Mouse (Mus musculus): Measurements from ENCODE around the gene Gjb4.

Gjb4 gene

DNA sequence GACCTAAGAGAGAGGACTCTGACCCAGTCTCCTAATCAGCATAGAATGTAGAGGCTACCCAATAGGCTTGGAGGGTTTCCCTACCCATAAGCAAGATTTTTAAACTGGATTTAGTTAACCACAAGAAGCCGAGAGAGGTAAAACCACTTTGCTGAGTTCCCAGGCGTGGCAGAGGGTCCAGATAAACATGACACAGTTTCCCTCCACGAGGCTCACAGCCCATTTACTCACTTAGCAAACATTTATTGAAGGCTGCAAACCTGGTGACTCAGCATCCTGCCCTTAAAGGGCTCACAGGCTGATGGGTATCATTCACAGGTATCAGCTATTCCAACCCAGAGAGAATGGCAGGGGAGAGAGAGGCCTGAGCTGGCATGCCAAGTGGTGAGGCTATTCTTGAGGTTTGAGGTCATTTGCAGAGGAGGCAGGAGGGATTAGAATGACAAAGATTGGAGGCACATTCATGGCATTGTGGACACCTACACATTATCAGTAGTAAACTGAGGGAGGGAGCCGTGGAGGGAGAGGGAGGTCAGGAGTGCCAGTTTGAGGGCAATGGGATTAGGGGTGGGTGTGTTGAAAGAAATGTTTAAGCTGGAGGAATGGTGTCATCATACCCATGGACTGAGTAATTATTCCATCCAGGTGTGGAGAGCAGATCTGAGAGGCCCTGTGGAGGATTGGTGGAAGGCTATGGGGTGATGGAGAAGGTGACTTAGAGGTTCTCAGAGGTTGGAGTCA, 4.2 kb downstream of the Gjb4 start:
- no peak for DNase-seq (ENCODE audit: low read depth, low spot score)

DNA sequence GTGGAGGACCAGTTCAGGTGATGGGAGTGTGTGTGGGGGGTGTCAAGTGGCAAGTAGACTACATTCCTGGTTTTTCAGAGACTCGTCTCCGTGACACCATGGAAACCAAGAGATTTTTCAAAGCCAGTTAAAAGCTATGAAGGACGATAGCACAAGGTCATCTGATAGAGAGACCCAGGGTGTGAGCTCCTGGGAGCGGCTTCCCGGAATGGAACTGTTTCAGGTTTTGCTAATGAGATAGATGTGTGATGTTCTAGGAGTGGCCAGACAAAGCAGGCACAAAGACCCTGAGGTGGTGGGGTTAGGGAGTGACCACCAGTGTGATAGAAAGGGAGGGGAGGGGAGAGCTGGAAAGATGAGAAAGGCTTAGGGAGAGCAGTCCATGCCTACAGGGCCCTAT, 8.9 kb downstream of the Gjb4 start:
- no peak for DNase-seq (ENCODE audit: low read depth, low spot score)

DNA sequence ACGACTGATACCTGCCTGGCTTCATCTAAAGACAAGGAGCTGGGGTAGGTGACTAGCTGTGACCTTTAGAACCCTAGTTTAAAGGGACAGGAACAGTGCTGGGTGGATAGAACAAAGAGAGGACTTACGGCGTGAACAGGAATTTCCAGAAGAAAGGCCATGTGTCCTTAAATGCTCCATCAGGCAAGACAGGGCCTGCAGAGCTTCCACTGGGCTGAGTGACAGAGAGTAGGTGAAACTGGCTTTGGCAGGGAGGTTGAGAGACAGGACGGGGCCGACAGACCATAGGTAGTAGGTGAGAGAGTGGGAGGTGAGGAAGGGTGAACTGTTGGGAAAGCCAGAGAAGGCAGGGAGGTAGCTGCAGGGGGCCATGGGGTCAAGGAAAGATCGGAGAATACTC, 12.5 kb downstream of the Gjb4 start:
- no peak for DNase-seq (ENCODE audit: low read depth, low spot score)

- no peak for DNase-seq (ENCODE audit: low read depth, low spot score)
These were observed 16.2 kb downstream of the Gjb4 start for GRCm38 (mm10) chr4:127337668-127338067.

- DNase-seq (ENCODE audit: low read depth, low spot score): no peak
These were observed 18.9 kb downstream of the Gjb4 start for GRCm38 (mm10) chr4:127334870-127335504.

DNA sequence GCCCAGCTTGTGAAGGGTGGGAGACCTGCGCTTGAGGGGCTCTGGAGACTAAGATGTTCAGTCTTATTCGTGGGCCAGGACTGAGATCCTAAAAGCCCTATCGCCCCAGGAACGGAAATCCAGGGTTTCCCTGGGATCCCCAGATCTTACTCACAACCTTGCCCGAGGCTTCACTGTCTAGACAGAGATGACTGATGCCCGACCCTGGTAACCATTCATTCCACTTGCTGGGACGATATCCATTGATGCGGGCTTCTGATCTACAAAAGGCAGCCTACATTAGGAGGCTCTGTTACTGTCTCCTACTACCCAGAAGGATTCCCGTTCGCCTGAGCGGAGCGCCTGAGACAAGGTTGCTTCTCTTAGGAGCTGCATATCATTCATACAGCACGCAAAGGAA, 22.7 kb downstream of the Gjb4 start:
- DNase-seq (ENCODE audit: low read depth, low spot score): no peak

DNA sequence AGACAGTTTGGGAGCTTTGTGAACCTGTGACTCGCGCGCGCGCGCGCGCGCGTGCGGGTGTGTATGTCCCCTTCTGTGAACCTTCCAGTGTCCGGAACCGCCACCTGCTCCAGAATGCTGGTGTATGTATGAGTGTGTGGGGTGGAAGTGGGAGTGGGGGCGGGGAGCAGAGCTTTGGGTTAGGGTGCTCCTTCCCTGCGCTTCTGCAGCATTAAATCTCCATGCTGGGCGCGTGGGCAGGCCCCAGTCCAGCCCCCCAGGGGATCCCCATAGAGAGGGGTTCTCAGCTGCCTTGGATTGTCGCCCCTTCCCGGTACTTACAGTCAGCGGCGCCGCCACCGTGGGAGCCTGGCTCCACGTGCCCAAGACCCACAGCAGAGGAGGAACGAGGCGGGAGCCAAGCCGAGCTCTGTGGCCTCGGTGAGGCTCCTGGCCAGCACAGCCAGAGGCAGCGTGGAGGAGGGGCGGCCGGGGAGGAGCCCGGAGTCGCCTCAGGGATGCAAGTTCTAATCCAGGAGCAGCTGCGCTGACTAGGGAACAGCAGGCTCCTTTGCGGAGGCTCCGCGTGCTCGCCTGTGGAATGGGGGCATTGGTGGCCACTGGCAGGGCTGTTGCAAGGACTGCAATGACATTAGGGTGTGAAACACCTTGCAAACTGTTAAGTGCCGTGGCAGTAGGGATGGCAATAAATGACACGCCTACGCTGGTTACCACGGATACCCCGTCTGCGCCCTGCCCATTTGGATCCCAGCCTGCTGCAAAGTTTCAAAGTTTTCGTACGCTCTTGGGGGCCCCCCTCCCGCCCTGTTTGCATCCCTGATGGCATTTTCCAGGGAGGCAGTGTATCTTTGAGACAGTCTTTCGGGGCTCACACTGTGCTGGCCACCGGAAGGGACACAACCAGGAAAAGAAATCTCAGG, 23.4 kb downstream of the Gjb4 start, which contains the start of gene Gjb3:
Gene Gjb3 (minus strand): TSS at position 664 of the 920 bp plus-strand sequence.
- no peak for DNase-seq (ENCODE audit: low read depth, low spot score)

DNA sequence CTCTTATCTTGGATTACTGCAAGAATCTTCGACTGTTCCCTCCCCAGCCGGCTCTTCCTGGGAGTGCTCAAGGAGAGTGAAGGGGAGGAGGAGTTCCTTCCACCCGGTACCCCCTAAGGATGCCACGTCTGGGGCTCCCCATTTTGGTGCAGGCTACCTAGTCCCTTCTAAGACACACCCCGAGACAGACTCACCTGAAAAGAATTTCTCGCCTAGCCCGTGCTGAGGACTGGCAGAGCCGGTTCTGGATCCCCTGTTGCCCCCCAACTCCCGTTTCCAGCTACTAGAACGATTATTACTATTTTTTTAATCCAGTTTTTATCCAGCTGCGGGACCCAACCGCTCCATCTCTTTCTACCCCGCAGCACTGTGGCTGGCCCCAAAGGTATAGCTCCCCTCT, 24.1 kb downstream of the Gjb4 start:
- no peak for DNase-seq (ENCODE audit: low read depth, low spot score)

DNA sequence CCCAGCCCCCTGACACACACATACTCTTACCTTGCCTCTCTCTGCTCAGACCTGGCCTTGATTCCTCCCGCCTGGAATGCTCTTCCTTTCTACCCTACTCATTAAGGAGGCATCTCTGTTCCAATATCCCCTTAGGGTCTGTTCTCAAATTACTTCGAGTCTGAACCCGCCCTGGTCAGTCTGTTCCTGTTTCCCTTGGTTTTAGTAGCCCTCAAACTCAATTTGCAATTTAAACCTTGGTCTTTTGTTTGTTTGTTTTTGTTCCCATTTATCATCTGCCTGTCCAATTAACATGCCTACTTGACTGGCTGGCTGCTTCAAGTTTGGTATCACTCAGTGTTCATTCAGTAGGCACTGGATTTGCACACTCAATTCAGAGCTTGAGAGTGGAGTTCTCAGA, 24.8 kb downstream of the Gjb4 start:
- DNase-seq (ENCODE audit: low read depth, low spot score): no peak

- no peak for DNase-seq (ENCODE audit: low read depth, low spot score)
These were observed 25.5 kb downstream of the Gjb4 start for GRCm38 (mm10) chr4:127328378-127328777.

DNA sequence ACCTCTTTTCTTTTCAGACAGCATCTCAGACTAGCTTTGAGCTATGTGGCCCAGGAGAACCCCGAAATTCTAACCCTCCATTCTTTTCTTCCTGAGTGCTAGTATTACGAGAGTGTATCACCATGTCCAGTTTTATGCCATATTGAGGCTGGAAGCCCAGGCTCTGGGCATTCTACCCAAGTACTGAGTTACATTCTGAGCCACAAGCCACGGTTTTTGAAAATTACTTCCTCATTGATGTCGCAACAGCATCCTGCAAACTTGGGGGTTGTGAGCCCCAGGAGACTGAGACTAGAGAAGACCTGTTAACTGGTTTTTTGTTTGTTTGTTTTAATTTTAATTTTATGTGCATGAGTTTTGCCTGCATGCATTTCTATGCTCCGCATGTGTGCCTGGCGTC, 26.1 kb downstream of the Gjb4 start:
- no peak for DNase-seq (ENCODE audit: low read depth, low spot score)

DNA sequence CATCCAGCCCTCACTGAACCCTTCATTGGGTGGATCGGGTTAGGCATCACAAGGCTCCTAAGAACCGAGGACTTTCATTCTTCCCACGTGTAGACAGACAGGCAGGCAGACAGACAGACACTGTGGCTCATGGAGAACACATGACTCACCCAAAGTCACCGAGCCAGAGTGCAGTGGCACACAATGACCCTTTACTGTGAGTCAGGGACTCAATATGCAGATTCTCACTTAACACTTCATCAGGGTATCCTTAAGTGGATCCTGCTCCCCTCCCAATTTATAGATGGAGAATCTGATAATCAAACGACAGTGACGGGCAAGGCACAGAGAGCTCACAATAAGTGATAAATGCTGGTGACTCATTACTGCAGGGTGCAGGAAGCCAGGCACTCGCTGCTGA, 26.6 kb downstream of the Gjb4 start:
- DNase-seq (ENCODE audit: low read depth, low spot score): no peak

DNA sequence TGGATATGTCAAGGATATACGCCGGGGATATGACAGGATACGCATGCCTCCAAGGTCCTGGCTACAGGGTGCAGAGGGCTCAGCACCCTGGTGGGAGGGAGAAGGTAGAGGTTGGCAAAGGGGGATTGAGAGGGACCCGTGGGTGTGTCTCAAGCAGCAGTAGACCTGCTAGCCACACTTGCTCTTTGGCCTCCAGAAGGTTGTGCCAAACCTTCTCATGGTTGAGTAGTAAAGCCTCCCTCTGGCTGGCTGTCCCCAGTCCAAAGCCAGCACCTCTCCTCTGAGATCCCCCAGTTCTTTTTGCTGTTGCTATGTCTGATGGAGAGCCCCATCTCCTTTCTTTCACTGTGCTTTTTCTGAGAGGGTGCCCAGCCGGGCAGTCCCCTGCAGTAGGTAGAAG, 28.6 kb downstream of the Gjb4 start:
- no peak for DNase-seq (ENCODE audit: low read depth, low spot score)

DNA sequence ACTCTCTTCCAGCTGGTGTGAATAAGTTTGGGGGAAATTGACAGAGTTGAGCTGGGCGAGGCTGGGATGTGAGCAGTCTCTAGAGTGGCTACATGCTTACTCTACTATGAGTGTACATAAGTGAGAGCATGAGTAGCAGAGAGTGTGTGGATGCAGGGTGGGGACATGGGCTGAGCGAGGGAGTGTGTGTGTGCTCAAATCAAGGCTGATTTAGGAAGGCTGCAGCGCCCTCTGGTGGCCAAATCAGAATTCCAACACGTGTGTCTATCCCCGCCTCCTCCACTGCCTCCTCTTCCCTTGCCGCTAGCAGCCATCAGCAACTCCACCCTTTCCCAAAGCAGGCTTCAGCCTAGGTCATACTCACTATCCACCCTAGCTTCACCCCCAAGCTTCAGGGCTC, 29.1 kb downstream of the Gjb4 start:
- peak; percentile 70 for DNase-seq (ENCODE audit: low read depth, low spot score)

GRCm38 (mm10) chr4:127324296-127324695, 29.6 kb downstream of the Gjb4 start:
- no peak for DNase-seq (ENCODE audit: low read depth, low spot score)

GRCm38 (mm10) chr4:127323651-127324050, 30.2 kb downstream of the Gjb4 start:
- DNase-seq (ENCODE audit: low read depth, low spot score): no peak

DNA sequence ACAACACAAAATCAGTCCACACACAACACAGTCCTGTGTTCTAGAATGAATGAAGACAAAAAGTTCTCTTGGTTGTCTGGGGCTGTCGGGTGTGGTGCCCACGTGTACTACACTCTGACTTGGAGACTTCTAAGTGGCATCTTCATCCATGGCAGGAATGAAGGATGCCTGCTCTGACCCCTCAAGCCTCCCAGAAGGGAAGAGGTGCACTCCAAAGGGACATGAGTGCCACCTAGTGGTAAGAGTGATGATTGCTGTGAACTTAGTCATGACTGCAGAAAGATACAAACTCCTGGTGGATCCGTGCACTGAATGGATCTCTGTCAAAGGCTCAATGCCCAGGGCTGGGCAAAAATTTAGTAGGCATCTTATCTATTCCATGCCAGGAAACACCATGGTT, 34.3 kb downstream of the Gjb4 start:
- peak; percentile 67 for DNase-seq (ENCODE audit: low read depth, low spot score)

- no peak for DNase-seq (ENCODE audit: low read depth, low spot score)
These were observed 36.7 kb downstream of the Gjb4 start for GRCm38 (mm10) chr4:127317143-127317542.

DNA sequence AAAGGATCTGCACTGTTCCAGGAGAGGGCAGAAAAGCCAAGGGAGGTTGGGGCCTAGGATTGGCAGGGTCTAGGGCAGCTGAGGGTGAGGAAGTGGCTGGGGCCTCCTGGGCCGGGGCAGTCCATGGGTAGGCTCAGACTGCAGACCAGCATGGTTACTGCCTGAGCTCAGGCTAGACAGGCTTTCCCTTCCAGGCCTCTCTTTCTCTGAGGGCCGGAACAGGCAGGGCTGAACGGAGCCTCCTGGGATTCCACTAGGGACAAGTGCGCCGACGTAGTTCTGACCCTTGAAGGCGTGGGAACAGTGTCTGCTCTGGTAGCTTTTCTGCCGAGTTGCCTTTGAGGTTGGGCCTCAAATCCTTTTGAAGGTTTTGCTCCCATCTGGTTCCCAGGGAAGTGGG, 38.1 kb downstream of the Gjb4 start:
- DNase-seq (ENCODE audit: low read depth, low spot score): no peak

DNA sequence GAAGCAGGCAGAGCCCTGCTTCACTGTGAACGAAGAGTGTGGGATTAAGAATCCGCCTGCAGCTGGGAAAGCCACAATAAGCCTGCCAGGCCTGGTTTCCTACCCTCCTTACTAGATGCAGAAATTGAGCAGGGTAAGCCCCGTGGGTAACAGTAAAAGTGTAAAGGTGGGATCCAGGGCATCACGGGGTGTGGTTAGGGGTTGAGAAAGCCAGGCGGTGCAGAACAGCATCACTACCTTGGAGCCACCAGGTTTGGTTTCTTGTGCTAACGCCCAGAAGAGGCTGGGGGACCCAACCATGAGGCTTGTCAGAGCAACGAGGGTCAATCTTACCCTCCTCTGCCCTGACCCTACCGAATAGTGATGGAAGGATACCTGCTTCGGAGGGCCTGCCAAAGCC, 39.3 kb downstream of the Gjb4 start:
- DNase-seq (ENCODE audit: low read depth, low spot score): no peak

DNA sequence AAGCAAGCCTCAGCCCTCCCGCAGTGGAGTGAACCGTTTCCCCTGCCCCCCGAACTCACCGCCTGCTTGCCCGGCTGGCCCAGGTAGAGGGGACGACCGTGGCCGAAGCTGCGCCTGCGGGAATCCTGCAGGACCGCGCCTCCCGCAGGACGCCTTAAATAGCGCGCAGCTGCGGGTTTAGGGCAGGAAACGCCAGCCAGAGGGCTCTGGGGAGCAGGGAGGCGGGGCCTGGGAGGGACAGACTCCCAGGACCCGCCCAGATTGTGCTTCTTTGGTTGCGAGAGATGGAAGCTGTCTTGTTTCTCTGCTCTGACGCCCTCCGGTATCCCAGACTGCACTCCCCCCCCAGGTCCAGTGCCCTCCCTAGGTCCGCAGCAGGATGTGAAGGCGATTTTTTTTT, 40.0 kb downstream of the Gjb4 start, which contains the start of gene Gja4:
Gene Gja4 (minus strand): TSS at position 179 of the 400 bp plus-strand sequence.
- peak; percentile 48 for DNase-seq (ENCODE audit: low read depth, low spot score)

GRCm38 (mm10) chr4:127312349-127312748, 41.5 kb downstream of the Gjb4 start:
- DNase-seq (ENCODE audit: low read depth, low spot score): no peak
